Mouse (Mus musculus) hindbrain, embryonic 11.5 days (tissue): ENCODE data around the gene Oxsr1. TPM values are rescaled to one million over a fixed set of nuclear protein-coding genes. Genes with fewer than 3 reads are reported as not detected.

Source experiments
- ATAC-seq: fragments of 200-750 bp; cut with Nextera tagmentation; 2 replicates; pipeline ENCODE4 v1.8.0; 2017; ENCODE audit warnings: mild to moderate bottlenecking, moderate TSS enrichment, moderate library complexity; ENCODE audit not compliant: low FRiP score
- DNase-seq: peaks from one replicate; pipeline ENCODE4 v3.0.0-alpha.2; 2015; ENCODE audit warnings: low spot score
- H3K27ac ChIP-seq: fragments of 300-500 bp; sonication (generic); 2 replicates; pipeline ENCODE4 v1.5.1; 2014; ENCODE audit warnings: mild to moderate bottlenecking, low read depth, low read length
- H3K27me3 ChIP-seq: fragments of 300-500 bp; sonication (generic); 2 replicates; pipeline ENCODE4 v1.6.1; 2014; ENCODE audit warnings: mild to moderate bottlenecking, low read length, moderate library complexity, mixed read lengths; ENCODE audit not compliant: control insufficient read depth, insufficient read depth
- H3K36me3 ChIP-seq: fragments of 300-500 bp; sonication (generic); 2 replicates; pipeline ENCODE4 v1.6.1; 2014; ENCODE audit warnings: mild to moderate bottlenecking, low read length, moderate library complexity, mixed read lengths; ENCODE audit not compliant: control insufficient read depth, insufficient read depth
- H3K4me1 ChIP-seq: fragments of 300-500 bp; sonication (generic); replicated peaks from 2 replicates; pipeline ENCODE4 v1.6.1; 2014; ENCODE audit warnings: low read length, mixed read lengths; ENCODE audit not compliant: control insufficient read depth, insufficient read depth
- H3K4me2 ChIP-seq: fragments of 300-500 bp; sonication (generic); replicated peaks from 2 replicates; pipeline ENCODE4 v1.6.1; 2014; ENCODE audit warnings: mild to moderate bottlenecking, low read depth, low read length
- H3K4me3 ChIP-seq: fragments of 300-500 bp; sonication (generic); 2 replicates; pipeline ENCODE4 v1.5.1; 2014; ENCODE audit warnings: low read depth, low read length
- H3K9ac ChIP-seq: fragments of 300-500 bp; sonication (generic); 2 replicates; pipeline ENCODE4 v1.6.1; 2014; ENCODE audit warnings: low read depth, low read length
- H3K9me3 ChIP-seq: fragments of 300-500 bp; sonication (generic); 2 replicates; pipeline ENCODE4 v1.6.1; 2016; ENCODE audit warnings: low read length; ENCODE audit not compliant: control insufficient read depth
- WGBS: fragments of 180-500 bp; shearing (Covaris S2); extraction: QIAGEN DNeasy Blood & Tissue Kit; methylation state at CpG from one replicate; pipeline ENCODE4 v1.1.7; 2014; 5-methylcytosine and 5-hydroxymethylcytosine counted together
- polyA plus RNA-seq: library from polyadenylated mRNA; unstranded; fragments of >200 nt; fragmentation: Nextera tagmentation; extraction: Ambion mirVana; gene quantifications from 2 replicates; pipeline ENCODE4 v1.2.1, GENCODE M21; 2014

The Oxsr1 gene
- polyA plus RNA-seq, 1 experiment from 2014 or later, result 17.1 TPM

GRCm38 (mm10) chr9:119340909-119341816, 18.9 kb upstream of the Oxsr1 start, which contains the start of gene Myd88:
TSS of gene Myd88 (minus strand) at chr9:119341411.
- Histone ChIP-seq H3K4me2 (peak within 1 kb of the TSS; percentile 67), H3K27ac (peak within 1 kb of the TSS; percentile 76), H3K4me3 (peak within 1 kb of the TSS; percentile 72), H3K27me3 (0 out of 2 replicates have a peak, but pooled peaks cover 2% of the 10 kb centered on the region), H3K9me3 (no peaks in the 10 kb centered on the region), H3K9ac (peak within 1 kb of the TSS; percentile 83), H3K4me1 (peaks cover 4% of the 10 kb centered on the region; the same call in 1 of the 2 replicates), H3K36me3 (peaks cover 2% of the 10 kb centered on the region; the same call in 1 of the 2 replicates)
- ATAC-seq (peak; percentile 98), DNase-seq (peak; percentile 89)
- WGBS, result under 1% methylated on average over 67 of the region's 68 CpGs

DNA sequence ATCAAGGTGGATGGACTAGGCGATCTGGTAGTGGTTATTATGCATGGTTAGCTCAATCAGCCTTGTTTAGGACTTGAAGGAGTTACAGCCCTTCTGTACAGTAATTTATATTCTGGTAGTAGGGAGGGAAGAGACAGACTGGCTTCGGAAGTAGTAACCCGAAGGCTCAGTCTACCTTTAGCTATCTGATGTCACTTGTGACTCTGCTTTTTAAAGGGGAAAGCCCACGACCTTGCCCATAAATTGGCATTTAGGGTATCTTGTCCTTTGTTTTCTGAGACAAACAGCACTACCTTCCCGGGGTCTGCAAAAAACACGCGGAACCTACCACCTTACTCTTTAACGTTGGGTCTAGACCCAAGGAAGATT, 18.0 kb upstream of the Oxsr1 start:
- H3K9me3 ChIP-seq, result no peaks in the 10 kb centered on the region
- H3K4me3 ChIP-seq, result peak overlapping the region; percentile 72
- H3K9ac ChIP-seq, result peak overlapping the region; percentile 56
- ATAC-seq (no peak), DNase-seq (peak; percentile 36)
- peak overlapping the region; percentile 67 for H3K4me2 ChIP-seq
- H3K27ac ChIP-seq, result no peak overlapping the region
- H3K27me3 ChIP-seq, result 0 out of 2 replicates have a peak, but pooled peaks cover 2% of the 10 kb centered on the region
- H3K4me1 ChIP-seq, result peaks cover 4% of the 10 kb centered on the region; the same call in 1 of the 2 replicates
- 8% methylated on average over 8 of the region's 8 CpGs for WGBS
- peaks cover 2% of the 10 kb centered on the region; the same call in 1 of the 2 replicates for H3K36me3 ChIP-seq

- peak within 1 kb of the TSS; percentile 76; the same call in 1 of the 2 replicates for H3K27ac ChIP-seq
- no peak for ATAC-seq
- 0 out of 2 replicates have a peak, but pooled peaks cover 2% of the 10 kb centered on the region for H3K27me3 ChIP-seq
- H3K9ac ChIP-seq, result peak within 1 kb of the TSS; percentile 56
- 2% methylated on average over 43 of the region's 43 CpGs for WGBS
- peaks cover 2% of the 10 kb centered on the region; the same call in 1 of the 2 replicates for H3K36me3 ChIP-seq
- H3K4me3 ChIP-seq, result peak within 1 kb of the TSS; percentile 72
- peak; percentile 57 for DNase-seq
- H3K4me2 ChIP-seq, result peak within 1 kb of the TSS; percentile 67
- H3K4me1 ChIP-seq, result peaks cover 4% of the 10 kb centered on the region; the same call in 1 of the 2 replicates
- H3K9me3 ChIP-seq, result no peaks in the 10 kb centered on the region
Observed at GRCm38 (mm10) chr9:119339558-119340211, 17.5 kb upstream of the Oxsr1 start, which contains the start of gene Acaa1a. TSS of gene Acaa1a (plus strand) at chr9:119339676.

DNA sequence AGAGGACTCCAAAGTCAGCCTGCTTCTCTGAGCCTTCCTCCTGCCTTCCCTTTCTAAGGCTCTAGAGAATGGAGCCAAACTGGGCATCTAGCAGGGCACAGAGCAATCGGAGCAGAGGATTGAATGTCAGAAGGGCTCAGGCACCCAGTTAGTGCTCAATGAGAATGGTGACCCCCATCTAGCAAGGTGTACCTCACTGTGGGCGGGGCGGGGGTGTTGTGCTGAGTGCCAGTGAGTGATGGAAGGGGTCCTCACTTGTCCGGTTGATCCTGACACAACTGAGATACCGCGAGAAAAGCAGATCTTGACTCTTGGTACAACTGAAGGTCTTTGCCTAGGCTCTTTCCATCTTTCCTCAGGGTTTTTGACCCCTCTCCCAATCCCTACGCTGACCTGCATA, 16.9 kb upstream of the Oxsr1 start:
- H3K4me2 ChIP-seq, result peak overlapping the region; percentile 67
- peak; percentile 7 for DNase-seq
- 0 out of 2 replicates have a peak, but pooled peaks cover 2% of the 10 kb centered on the region for H3K27me3 ChIP-seq
- peaks cover 4% of the 10 kb centered on the region; the same call in 1 of the 2 replicates for H3K4me1 ChIP-seq
- H3K4me3 ChIP-seq, result no peak overlapping the region
- peaks cover 2% of the 10 kb centered on the region; the same call in 1 of the 2 replicates for H3K36me3 ChIP-seq
- no peak overlapping the region for H3K27ac ChIP-seq
- no peak overlapping the region for H3K9ac ChIP-seq
- ATAC-seq, result no peak
- H3K9me3 ChIP-seq, result no peaks in the 10 kb centered on the region
- WGBS, result 52% methylated on average over 7 of the region's 7 CpGs

DNA sequence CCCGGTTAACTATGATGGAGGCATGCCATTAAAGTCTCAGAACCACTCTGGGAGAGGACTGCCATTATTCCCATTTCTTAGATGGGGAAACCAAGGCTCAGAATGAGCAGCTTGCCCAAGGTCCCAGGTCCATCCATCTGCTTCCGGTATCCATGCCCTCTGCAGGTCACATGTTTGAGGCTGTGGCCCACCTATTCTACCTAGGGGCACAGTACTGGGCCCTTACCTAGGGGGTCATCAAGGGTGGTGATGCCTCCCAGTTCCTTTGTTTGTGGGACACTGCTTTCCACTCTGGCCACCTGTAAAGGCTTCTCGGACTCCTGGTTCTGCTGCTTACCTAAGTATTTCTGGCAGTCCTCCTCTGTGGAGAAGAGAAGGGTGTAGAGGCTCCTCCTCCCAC, 16.1 kb upstream of the Oxsr1 start:
- H3K4me2 ChIP-seq, result no peak overlapping the region
- ATAC-seq, result no peak
- WGBS, result 93% methylated on average over 3 of the region's 3 CpGs
- H3K9me3 ChIP-seq, result no peaks in the 10 kb centered on the region
- no peaks in the 10 kb centered on the region for H3K36me3 ChIP-seq
- H3K27ac ChIP-seq, result no peak overlapping the region
- no peak overlapping the region for H3K9ac ChIP-seq
- DNase-seq, result no peak
- no peak overlapping the region for H3K4me3 ChIP-seq
- H3K4me1 ChIP-seq, result peaks cover 4% of the 10 kb centered on the region; the same call in 1 of the 2 replicates
- 0 out of 2 replicates have a peak, but pooled peaks cover 2% of the 10 kb centered on the region for H3K27me3 ChIP-seq

- DNase-seq (no peak), ATAC-seq (no peak)
- no peaks in the 10 kb centered on the region for H3K9me3 ChIP-seq
- H3K27ac ChIP-seq, result no peak overlapping the region
- H3K27me3 ChIP-seq, result 0 out of 2 replicates have a peak, but pooled peaks cover 2% of the 10 kb centered on the region
- no peak overlapping the region for H3K4me2 ChIP-seq
- H3K9ac ChIP-seq, result no peak overlapping the region
- 92% methylated on average over 14 of the region's 14 CpGs for WGBS
- H3K4me1 ChIP-seq, result peaks cover 4% of the 10 kb centered on the region; the same call in 1 of the 2 replicates
- H3K36me3 ChIP-seq, result no peaks in the 10 kb centered on the region
- H3K4me3 ChIP-seq, result no peak overlapping the region
Observed at GRCm38 (mm10) chr9:119337842-119338241, 15.6 kb upstream of the Oxsr1 start.

DNA sequence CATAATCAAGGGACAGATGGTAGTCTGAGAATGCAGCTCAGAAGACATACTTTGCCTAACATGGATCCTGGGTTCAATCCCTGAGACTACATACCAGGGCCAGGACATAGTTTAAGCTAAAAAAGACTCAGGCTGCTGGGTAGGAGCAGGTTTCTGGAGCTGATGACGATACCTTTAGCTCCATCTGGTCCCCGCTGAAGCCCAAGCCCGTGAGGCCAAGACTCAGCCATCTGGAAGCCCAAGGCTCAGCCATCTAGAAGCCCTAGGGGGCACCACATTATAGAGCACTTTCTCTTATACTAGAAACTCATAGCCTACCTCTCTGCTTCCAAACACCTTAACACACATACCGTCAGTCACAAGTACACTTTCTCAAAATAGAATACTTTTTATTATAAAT, 13.3 kb upstream of the Oxsr1 start:
- H3K27me3 ChIP-seq, result 0 out of 2 replicates have a peak, but pooled peaks cover 2% of the 10 kb centered on the region
- no peak for ATAC-seq
- H3K4me3 ChIP-seq, result no peak overlapping the region
- no peak overlapping the region for H3K9ac ChIP-seq
- no peaks in the 10 kb centered on the region for H3K9me3 ChIP-seq
- 80% methylated on average over 4 of the region's 4 CpGs for WGBS
- no peak overlapping the region for H3K4me2 ChIP-seq
- H3K36me3 ChIP-seq, result no peaks in the 10 kb centered on the region
- H3K27ac ChIP-seq, result no peak overlapping the region
- no peaks in the 10 kb centered on the region for H3K4me1 ChIP-seq
- no peak for DNase-seq

- no peak overlapping the region for H3K9ac ChIP-seq
- no peak overlapping the region for H3K27ac ChIP-seq
- H3K9me3 ChIP-seq, result no peaks in the 10 kb centered on the region
- H3K4me2 ChIP-seq, result no peak overlapping the region
- DNase-seq (no peak), ATAC-seq (no peak)
- no peak overlapping the region for H3K4me3 ChIP-seq
- 82% methylated on average over 2 of the region's 2 CpGs for WGBS
- 0 out of 2 replicates have a peak, but pooled peaks cover 2% of the 10 kb centered on the region for H3K27me3 ChIP-seq
- H3K4me1 ChIP-seq, result no peaks in the 10 kb centered on the region
- no peaks in the 10 kb centered on the region for H3K36me3 ChIP-seq
Observed at GRCm38 (mm10) chr9:119334834-119335233, 12.6 kb upstream of the Oxsr1 start.
